Comparison of ENCODE assay signal across 8 mouse cellular contexts in genomic region chr7:127272566-127272965, GRCm38 (mm10). TPM values are rescaled to one million over a fixed set of nuclear protein-coding genes. Genes with fewer than 3 reads are reported as not detected.
DNase-seq lines count a peak whose midpoint lies in the region; ATAC-seq and TF ChIP-seq lines count a peak whose summit lies in the region.

No protein-coding gene starts in this region.

- no peaks in the 10 kb centered on the region for H3K27me3 ChIP-seq in lung, embryonic 16.5 days (ENCODE audit: control insufficient read depth, insufficient read depth, low read depth, low read length)
- H3K27me3 ChIP-seq in limb, embryonic 10.5 days (ENCODE audit: low read depth, poor library complexity, severe bottlenecking) = no peaks in the 10 kb centered on the region
- no peaks in the 10 kb centered on the region for H3K27me3 ChIP-seq in neural tube, embryonic 15.5 days (replicated peaks)

- peaks cover 15% of the 10 kb centered on the region; the same call in 1 of the 2 replicates for H3K36me3 ChIP-seq in lung, embryonic 16.5 days (ENCODE audit: control insufficient read depth, insufficient read depth, low read length)
- H3K36me3 ChIP-seq in limb, embryonic 10.5 days = peaks cover 47% of the 10 kb centered on the region
- H3K36me3 ChIP-seq in neural tube, embryonic 15.5 days = peaks cover 29% of the 10 kb centered on the region

- H3K27ac ChIP-seq in lung, embryonic 16.5 days (ENCODE audit: low read length) = no peak overlapping the region
- no peak overlapping the region for H3K27ac ChIP-seq in limb, embryonic 10.5 days
- no peak overlapping the region for H3K27ac ChIP-seq in neural tube, embryonic 15.5 days (replicated peaks)
- no peak overlapping the region for H3K27ac ChIP-seq in left cerebral cortex, adult 2 months

- H3K9me3 ChIP-seq in lung, embryonic 16.5 days (ENCODE audit: control insufficient read depth, low read length) = no peaks in the 10 kb centered on the region
- H3K9me3 ChIP-seq in limb, embryonic 10.5 days (replicated peaks) = 0 out of 2 replicates have a peak, but pooled peaks cover 3% of the 10 kb centered on the region
- 0 out of 2 replicates have a peak, but pooled peaks cover 9% of the 10 kb centered on the region for H3K9me3 ChIP-seq in neural tube, embryonic 15.5 days (replicated peaks)

- peak; percentile 58 for DNase-seq in adrenal gland, postnatal 10 days
- DNase-seq in adrenal gland, postnatal 25 days = no peak
- DNase-seq in lung, postnatal 14 days = no peak
- DNase-seq in limb, embryonic 10.5 days (ENCODE audit: low spot score) = no peak
- no peak for DNase-seq in spleen, postnatal 36 days (ENCODE audit: low spot score in 2 of 2)
- DNase-seq in left cerebral cortex, adult 2 months (ENCODE audit: extremely low spot score in 1 of 2, low spot score in 2 of 2) = no peak

- no peak for ATAC-seq in lung, embryonic 16.5 days (ENCODE audit: low read depth)
- ATAC-seq in neural tube, embryonic 15.5 days (ENCODE audit: low FRiP score) = no peak

- intact Hi-C loops in left cerebral cortex, adult 2 months (cut with DNase I) = loop anchor here (5.0 kb wide), 1 partner anchor 75 kb away; the partner anchor contains the start of gene Zfp768

- peaks cover 17% of the 10 kb centered on the region for H3K4me1 ChIP-seq in lung, embryonic 16.5 days (replicated peaks; ENCODE audit: control insufficient read depth, insufficient read depth, low read length)
- H3K4me1 ChIP-seq in limb, embryonic 10.5 days = peaks cover 15% of the 10 kb centered on the region
- H3K4me1 ChIP-seq in neural tube, embryonic 15.5 days = peaks cover 28% of the 10 kb centered on the region

- H3K4me2 ChIP-seq in lung, embryonic 16.5 days (ENCODE audit: low read depth, low read length) = peak overlapping the region; percentile 91
- peak overlapping the region; percentile 84 for H3K4me2 ChIP-seq in neural tube, embryonic 15.5 days

- peak overlapping the region; percentile 97 for H3K4me3 ChIP-seq in lung, embryonic 16.5 days (ENCODE audit: low read length)
- H3K4me3 ChIP-seq in limb, embryonic 10.5 days = peak overlapping the region; percentile 93
- H3K4me3 ChIP-seq in neural tube, embryonic 15.5 days (replicated peaks) = peak overlapping the region; percentile 74
- H3K4me3 ChIP-seq in left cerebral cortex, adult 2 months = no peak overlapping the region

- TF ChIP-seq CTCF in left cerebral cortex, adult 2 months (IDR thresholded peaks at IDR 0.05) = no peak

- H3K9ac ChIP-seq in lung, embryonic 16.5 days (ENCODE audit: low read length) = peak overlapping the region; percentile 96; the same call in 1 of the 2 replicates
- H3K9ac ChIP-seq in neural tube, embryonic 15.5 days (replicated peaks) = no peak overlapping the region

- WGBS in lung, embryonic 16.5 days = 97% methylated on average over 15 of the region's 15 CpGs
- 98% methylated on average over 15 of the region's 15 CpGs for WGBS in limb, embryonic 10.5 days
- 95% methylated on average over 15 of the region's 15 CpGs for WGBS in neural tube, embryonic 15.5 days

RNA-seq across cellular contexts. Expression of gene Sephs2, which starts 1.3 kb away (rescaled TPM):
- total RNA-seq in adrenal gland, postnatal 10 days (2021) = 100 to 1,000 TPM; 189 to 268 TPM
- 114 and 117 TPM in 2 replicates for total RNA-seq in adrenal gland, postnatal 25 days (2021)
- 49.6 and 54.5 TPM in 2 replicates for polyA plus RNA-seq in lung, embryonic 16.5 days (2015; fragmentation: Nextera tagmentation; extraction: Ambion mirVana)
- polyA plus RNA-seq in limb, embryonic 10.5 days (2016; fragmentation: Nextera tagmentation; extraction: Ambion mirVana) = 89.7 and 93.9 TPM in 2 replicates
- polyA plus RNA-seq in neural tube, embryonic 15.5 days (2015; fragmentation: Nextera tagmentation; extraction: Ambion mirVana) = 67.5 and 73.1 TPM in 2 replicates
- 10 to 100 TPM; 33.0 to 39.8 TPM for total RNA-seq in left cerebral cortex, adult 2 months (2021)

RNA-seq across cellular contexts. Expression of gene Dctpp1, which starts 12.1 kb away (rescaled TPM):
- 10 to 100 TPM; 60.7 to 65.0 TPM for total RNA-seq in adrenal gland, postnatal 10 days (2021)
- total RNA-seq in adrenal gland, postnatal 25 days (2021) = 39.8 and 50.7 TPM in 2 replicates
- polyA plus RNA-seq in lung, embryonic 16.5 days (2015; fragmentation: Nextera tagmentation; extraction: Ambion mirVana) = 138 and 147 TPM in 2 replicates
- 340 and 453 TPM in 2 replicates for polyA plus RNA-seq in limb, embryonic 10.5 days (2016; fragmentation: Nextera tagmentation; extraction: Ambion mirVana)
- 128 and 136 TPM in 2 replicates for polyA plus RNA-seq in neural tube, embryonic 15.5 days (2015; fragmentation: Nextera tagmentation; extraction: Ambion mirVana)
- total RNA-seq in left cerebral cortex, adult 2 months (2021) = 10 to 100 TPM; 24.1 to 25.9 TPM

RNA-seq across cellular contexts. Expression of gene Itgal, which starts 23.5 kb away (rescaled TPM):
- total RNA-seq in adrenal gland, postnatal 10 days (2021) = 1 to 10 TPM; 4.7 to 5.0 TPM
- 0.57 and 1.0 TPM in 2 replicates for total RNA-seq in adrenal gland, postnatal 25 days (2021)
- 2.1 and 3.1 TPM in 2 replicates for polyA plus RNA-seq in lung, embryonic 16.5 days (2015; fragmentation: Nextera tagmentation; extraction: Ambion mirVana)
- polyA plus RNA-seq in limb, embryonic 10.5 days (2016; fragmentation: Nextera tagmentation; extraction: Ambion mirVana) = 0.46 and 0.69 TPM in 2 replicates
- polyA plus RNA-seq in neural tube, embryonic 15.5 days (2015; fragmentation: Nextera tagmentation; extraction: Ambion mirVana) = 0.18 and 5.4 TPM in 2 replicates
- under 1 TPM; 0.37 to 0.59 TPM for total RNA-seq in left cerebral cortex, adult 2 months (2021)

RNA-seq across cellular contexts. Expression of gene Zfp771, which starts 28.5 kb away (rescaled TPM):
- 10 to 100 TPM; 23.5 to 31.7 TPM for total RNA-seq in adrenal gland, postnatal 10 days (2021)
- 26.9 and 36.0 TPM in 2 replicates for total RNA-seq in adrenal gland, postnatal 25 days (2021)
- 36.9 and 48.7 TPM in 2 replicates for polyA plus RNA-seq in lung, embryonic 16.5 days (2015; fragmentation: Nextera tagmentation; extraction: Ambion mirVana)
- polyA plus RNA-seq in limb, embryonic 10.5 days (2016; fragmentation: Nextera tagmentation; extraction: Ambion mirVana) = 70.6 and 73.6 TPM in 2 replicates
- 72.3 and 83.5 TPM in 2 replicates for polyA plus RNA-seq in neural tube, embryonic 15.5 days (2015; fragmentation: Nextera tagmentation; extraction: Ambion mirVana)
- 10 to 100 TPM; 58.8 to 68.6 TPM for total RNA-seq in left cerebral cortex, adult 2 months (2021)

RNA-seq across cellular contexts. Expression of gene Sept1, which starts 39.6 kb away (rescaled TPM):
- 10 to 100 TPM; 17.6 to 17.8 TPM for total RNA-seq in adrenal gland, postnatal 10 days (2021)
- 8.3 and 12.9 TPM in 2 replicates for total RNA-seq in adrenal gland, postnatal 25 days (2021)
- polyA plus RNA-seq in lung, embryonic 16.5 days (2015; fragmentation: Nextera tagmentation; extraction: Ambion mirVana) = 23.2 and 23.4 TPM in 2 replicates
- polyA plus RNA-seq in limb, embryonic 10.5 days (2016; fragmentation: Nextera tagmentation; extraction: Ambion mirVana) = 27.0 and 29.9 TPM in 2 replicates
- polyA plus RNA-seq in neural tube, embryonic 15.5 days (2015; fragmentation: Nextera tagmentation; extraction: Ambion mirVana) = 15.8 and 40.6 TPM in 2 replicates
- total RNA-seq in left cerebral cortex, adult 2 months (2021) = 1 to 10 TPM; 3.5 to 6.4 TPM
